Mouse (Mus musculus): Measurements from ENCODE around the gene Selenov.

DNA sequence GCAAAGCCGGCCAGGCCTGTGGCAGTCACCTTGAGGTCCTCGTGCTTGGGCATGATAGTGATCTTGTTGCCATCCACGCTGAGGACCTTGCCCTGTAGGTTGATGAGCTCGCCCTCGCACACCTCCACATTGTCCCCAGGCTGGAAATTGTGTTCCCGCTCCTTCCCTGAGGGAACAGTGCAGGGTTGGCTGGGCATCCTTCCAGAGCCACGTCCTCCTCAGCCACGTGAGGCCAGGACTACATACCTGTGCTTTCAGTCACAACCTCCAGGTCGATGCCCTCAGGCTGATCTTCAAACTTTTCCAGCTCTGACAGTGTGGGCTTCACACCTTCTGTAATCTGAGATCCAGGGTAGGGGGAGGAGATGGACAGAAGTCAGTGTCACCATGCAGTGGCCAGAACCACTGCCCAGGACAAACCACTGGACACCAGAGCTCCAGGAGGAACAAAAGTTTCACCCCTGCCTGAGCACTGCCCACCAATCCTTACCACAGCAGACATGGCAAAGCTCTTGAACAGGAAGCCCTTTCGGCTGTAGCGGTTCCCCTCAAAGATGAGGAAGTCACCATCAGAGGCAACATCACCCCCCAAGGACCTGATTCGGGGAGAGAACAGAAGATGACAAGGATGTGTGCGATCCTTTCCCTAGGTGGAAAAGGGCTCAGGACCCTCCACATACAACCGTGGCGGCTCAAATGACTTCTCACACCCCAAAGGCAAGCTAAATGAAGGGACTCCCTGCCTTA is 31.2 kb upstream of the Selenov start:
- TF ChIP-seq CTCF (IDR thresholded peaks at IDR 0.05 in 2 of 3, conservative IDR thresholded peaks at IDR 0.05 in 1 of 3; ENCODE audit: control insufficient read depth in 1 of 3, insufficient read depth in 1 of 3, low read depth in 2 of 3, low read length in 3 of 3, poor library complexity in 1 of 3, severe bottlenecking in 1 of 3) (no peak), UBTF (IDR thresholded peaks at IDR 0.05; ENCODE audit: borderline replicate concordance, insufficient read depth, low read depth, low read length) (no peak)

Measured in MEL (cell line).